Mouse (Mus musculus): Measurements from ENCODE around the gene Cwf19l1. TPM values are rescaled to one million over a fixed set of nuclear protein-coding genes. Genes with fewer than 3 reads are reported as not detected.

Cwf19l1 gene
- polyA plus RNA-seq (2012; fragmentation: generic; extraction: Trizol), result 16.5 TPM
- long read RNA-seq, experiment 1, partial matches to known transcripts, result 3 of 10 reads
- long read RNA-seq, experiment 1, other reads (novel, unspliced or antisense), result 3 of 10 reads
- long read RNA-seq, experiment 2, transcript Cwf19l1-201 (14 exons, 3,581 nt), result major isoform, 38 of 57 reads
- long read RNA-seq, experiment 2, partial matches to known transcripts, result 2 of 57 reads
- long read RNA-seq, experiment 2, other reads (novel, unspliced or antisense), result 17 of 57 reads

- Histone ChIP-seq H3K79me2 (ENCODE audit: control insufficient read depth, insufficient read depth) (peaks cover 34% of the 10 kb centered on the region), H3K36me3 (ENCODE audit: control insufficient read depth, insufficient read depth) (peaks cover 43% of the 10 kb centered on the region), H3ac (ENCODE audit: control insufficient read depth, insufficient read length, low read depth) (peak within 1 kb of the TSS; percentile 86), H3K27me3 (ENCODE audit: control insufficient read depth, insufficient read depth, insufficient read length) (no peaks in the 10 kb centered on the region), H3K79me3 (ENCODE audit: low read depth) (peaks cover 25% of the 10 kb centered on the region), H3K4me3 (ENCODE audit: insufficient read depth, poor library complexity, severe bottlenecking) (peak within 1 kb of the TSS; percentile 86)
- TF ChIP-seq FOSL1 (IDR thresholded peaks at IDR 0.05; ENCODE audit: insufficient read depth, low read length, poor library complexity, severe bottlenecking), result no peak
- TF ChIP-seq CEBPB (IDR thresholded peaks at IDR 0.05; ENCODE audit: low read depth), result no peak
- no peak for TF ChIP-seq MYOG (IDR thresholded peaks at IDR 0.05; ENCODE audit: control insufficient read depth, extremely low read depth, insufficient read length)
Observed at GRCm38 (mm10) chr19:44135072-44135959, at the start of gene Cwf19l1. TSS of gene Cwf19l1 (minus strand) at chr19:44135876.

- Histone ChIP-seq H3K79me3 (ENCODE audit: low read depth) (no peaks in the 10 kb centered on the region), H3K36me3 (ENCODE audit: control insufficient read depth, insufficient read depth) (no peaks in the 10 kb centered on the region), H3K4me3 (ENCODE audit: insufficient read depth, poor library complexity, severe bottlenecking) (no peak overlapping the region), H3ac (ENCODE audit: control insufficient read depth, insufficient read length, low read depth) (no peak overlapping the region), H3K79me2 (ENCODE audit: control insufficient read depth, insufficient read depth) (no peaks in the 10 kb centered on the region), H3K27me3 (ENCODE audit: control insufficient read depth, insufficient read depth, insufficient read length) (peaks cover 6% of the 10 kb centered on the region)
- no peak for TF ChIP-seq USF1 (IDR thresholded peaks at IDR 0.05; ENCODE audit: low read depth)
- TF ChIP-seq FOSL1 (IDR thresholded peaks at IDR 0.05; ENCODE audit: insufficient read depth, low read length, poor library complexity, severe bottlenecking), result no peak
- TF ChIP-seq MAX (IDR thresholded peaks at IDR 0.05), result no peak
- TF ChIP-seq CEBPB (IDR thresholded peaks at IDR 0.05; ENCODE audit: low read depth), result no peak
- TF ChIP-seq CTCF (IDR thresholded peaks at IDR 0.05; ENCODE audit: control insufficient read depth, insufficient read depth, insufficient read length), result no peak
- TF ChIP-seq MYOD1 (IDR thresholded peaks at IDR 0.05; ENCODE audit: control insufficient read depth, insufficient read length, low read depth), result no peak
- TF ChIP-seq MYOG (IDR thresholded peaks at IDR 0.05; ENCODE audit: control insufficient read depth, extremely low read depth, insufficient read length), result no peak
Observed at GRCm38 (mm10) chr19:44183968-44184367, 48.3 kb upstream of the Cwf19l1 start.

- Histone ChIP-seq H3K79me3 (ENCODE audit: low read depth) (no peaks in the 10 kb centered on the region), H3K27me3 (ENCODE audit: control insufficient read depth, insufficient read depth, insufficient read length) (peaks cover 6% of the 10 kb centered on the region), H3K36me3 (ENCODE audit: control insufficient read depth, insufficient read depth) (no peaks in the 10 kb centered on the region), H3K4me3 (ENCODE audit: insufficient read depth, poor library complexity, severe bottlenecking) (no peak overlapping the region), H3ac (ENCODE audit: control insufficient read depth, insufficient read length, low read depth) (no peak overlapping the region), H3K79me2 (ENCODE audit: control insufficient read depth, insufficient read depth) (no peaks in the 10 kb centered on the region)
- TF ChIP-seq MYOD1 (IDR thresholded peaks at IDR 0.05; ENCODE audit: control insufficient read depth, insufficient read length, low read depth) (no peak), USF1 (IDR thresholded peaks at IDR 0.05; ENCODE audit: low read depth) (no peak), MYOG (IDR thresholded peaks at IDR 0.05; ENCODE audit: control insufficient read depth, extremely low read depth, insufficient read length) (no peak), CEBPB (IDR thresholded peaks at IDR 0.05; ENCODE audit: low read depth) (no peak), FOSL1 (IDR thresholded peaks at IDR 0.05; ENCODE audit: insufficient read depth, low read length, poor library complexity, severe bottlenecking) (no peak), MAX (IDR thresholded peaks at IDR 0.05) (no peak), CTCF (IDR thresholded peaks at IDR 0.05; ENCODE audit: control insufficient read depth, insufficient read depth, insufficient read length) (no peak)
Observed at GRCm38 (mm10) chr19:44180502-44180901, 44.8 kb upstream of the Cwf19l1 start.

- H3K4me3 ChIP-seq (ENCODE audit: insufficient read depth, poor library complexity, severe bottlenecking), result no peak overlapping the region
- H3K79me2 ChIP-seq (ENCODE audit: control insufficient read depth, insufficient read depth), result no peaks in the 10 kb centered on the region
- peaks cover 12% of the 10 kb centered on the region for H3K27me3 ChIP-seq (ENCODE audit: control insufficient read depth, insufficient read depth, insufficient read length)
- H3K36me3 ChIP-seq (ENCODE audit: control insufficient read depth, insufficient read depth), result no peaks in the 10 kb centered on the region
- no peak for TF ChIP-seq USF1 (IDR thresholded peaks at IDR 0.05; ENCODE audit: low read depth)
- TF ChIP-seq CEBPB (IDR thresholded peaks at IDR 0.05; ENCODE audit: low read depth), result no peak
- no peak for TF ChIP-seq MYOG (IDR thresholded peaks at IDR 0.05; ENCODE audit: control insufficient read depth, extremely low read depth, insufficient read length)
- TF ChIP-seq MAX (IDR thresholded peaks at IDR 0.05), result no peak
- TF ChIP-seq MYOD1 (IDR thresholded peaks at IDR 0.05; ENCODE audit: control insufficient read depth, insufficient read length, low read depth), result no peak
- TF ChIP-seq FOSL1 (IDR thresholded peaks at IDR 0.05; ENCODE audit: insufficient read depth, low read length, poor library complexity, severe bottlenecking), result no peak
- TF ChIP-seq CTCF (IDR thresholded peaks at IDR 0.05; ENCODE audit: control insufficient read depth, insufficient read depth, insufficient read length), result no peak
- no peaks in the 10 kb centered on the region for H3K79me3 ChIP-seq (ENCODE audit: low read depth)
- H3ac ChIP-seq (ENCODE audit: control insufficient read depth, insufficient read length, low read depth), result no peak overlapping the region
Observed at GRCm38 (mm10) chr19:44176741-44177140, 41.1 kb upstream of the Cwf19l1 start.

GRCm38 (mm10) chr19:44174835-44175234 is 39.2 kb upstream of the Cwf19l1 start:
- no peaks in the 10 kb centered on the region for H3K79me3 ChIP-seq (ENCODE audit: low read depth)
- no peak overlapping the region for H3ac ChIP-seq (ENCODE audit: control insufficient read depth, insufficient read length, low read depth)
- no peak overlapping the region for H3K4me3 ChIP-seq (ENCODE audit: insufficient read depth, poor library complexity, severe bottlenecking)
- no peaks in the 10 kb centered on the region for H3K36me3 ChIP-seq (ENCODE audit: control insufficient read depth, insufficient read depth)
- TF ChIP-seq CTCF (IDR thresholded peaks at IDR 0.05; ENCODE audit: control insufficient read depth, insufficient read depth, insufficient read length) (no peak), MYOD1 (IDR thresholded peaks at IDR 0.05; ENCODE audit: control insufficient read depth, insufficient read length, low read depth) (no peak)
- H3K27me3 ChIP-seq (ENCODE audit: control insufficient read depth, insufficient read depth, insufficient read length), result peaks cover 12% of the 10 kb centered on the region
- no peaks in the 10 kb centered on the region for H3K79me2 ChIP-seq (ENCODE audit: control insufficient read depth, insufficient read depth)

All from C2C12 (cell line).